Mouse (Mus musculus) natural killer cell, adult 2 months (primary cell): ENCODE data around the gene Osbp2.

Experiments
- DNase-seq, 2 experiments: peaks; one replicate each; pipeline ENCODE4 v3.0.0; 2022; ENCODE audit warnings: low spot score in 2 of 2

Gene Osbp2

GRCm38 (mm10) chr11:3759433-3759832 is 104.3 kb downstream of the Osbp2 start:
- no peak for DNase-seq

- no peak for DNase-seq
Observed at GRCm38 (mm10) chr11:3755341-3755740, 108.4 kb downstream of the Osbp2 start.

GRCm38 (mm10) chr11:3754685-3755084 is 109.0 kb downstream of the Osbp2 start:
- DNase-seq: no peak

- DNase-seq: no peak
Observed at GRCm38 (mm10) chr11:3753897-3754296, 109.8 kb downstream of the Osbp2 start.

GRCm38 (mm10) chr11:3752766-3753165 is 110.9 kb downstream of the Osbp2 start:
- DNase-seq: no peak

GRCm38 (mm10) chr11:3749831-3750230 is 113.9 kb downstream of the Osbp2 start:
- DNase-seq: no peak

- DNase-seq: no peak
Observed at GRCm38 (mm10) chr11:3742449-3742848, 121.3 kb downstream of the Osbp2 start.

- DNase-seq: no peak
Observed at GRCm38 (mm10) chr11:3741183-3741582, 122.5 kb downstream of the Osbp2 start.

GRCm38 (mm10) chr11:3738778-3739177 is 124.9 kb downstream of the Osbp2 start:
- no peak for DNase-seq

GRCm38 (mm10) chr11:3735715-3736114 is 128.0 kb downstream of the Osbp2 start:
- DNase-seq: no peak

GRCm38 (mm10) chr11:3733933-3734636 is 129.6 kb downstream of the Osbp2 start:
- no peak for DNase-seq

- DNase-seq: no peak
Observed at GRCm38 (mm10) chr11:3731469-3731868, 132.2 kb downstream of the Osbp2 start.

- no peak for DNase-seq
Observed at GRCm38 (mm10) chr11:3727438-3728105, 136.1 kb downstream of the Osbp2 start.

- DNase-seq: no peak
Observed at GRCm38 (mm10) chr11:3725331-3726054, 138.2 kb downstream of the Osbp2 start.

- no peak for DNase-seq
Observed at GRCm38 (mm10) chr11:3724726-3725125, 139.0 kb downstream of the Osbp2 start.

- no peak for DNase-seq
Observed at GRCm38 (mm10) chr11:3723910-3724309, 139.8 kb downstream of the Osbp2 start.

GRCm38 (mm10) chr11:3722861-3723260 is 140.8 kb downstream of the Osbp2 start:
- no peak for DNase-seq

GRCm38 (mm10) chr11:3722036-3722435 is 141.7 kb downstream of the Osbp2 start:
- no peak for DNase-seq

- no peak for DNase-seq
Observed at GRCm38 (mm10) chr11:3716662-3717061, 147.0 kb downstream of the Osbp2 start.

- peak; percentile 24 to 34 for DNase-seq
Observed at GRCm38 (mm10) chr11:3714486-3714885, 149.2 kb downstream of the Osbp2 start.

- DNase-seq: no peak
Observed at GRCm38 (mm10) chr11:3710203-3710602, 153.5 kb downstream of the Osbp2 start.

- DNase-seq: no peak
Observed at GRCm38 (mm10) chr11:3707057-3707456, 156.6 kb downstream of the Osbp2 start.

- DNase-seq: no peak
Observed at GRCm38 (mm10) chr11:3704404-3704803, 159.3 kb downstream of the Osbp2 start.
